Mouse (Mus musculus): ENCODE measurements around the gene Klc4.

Gene Klc4

DNA sequence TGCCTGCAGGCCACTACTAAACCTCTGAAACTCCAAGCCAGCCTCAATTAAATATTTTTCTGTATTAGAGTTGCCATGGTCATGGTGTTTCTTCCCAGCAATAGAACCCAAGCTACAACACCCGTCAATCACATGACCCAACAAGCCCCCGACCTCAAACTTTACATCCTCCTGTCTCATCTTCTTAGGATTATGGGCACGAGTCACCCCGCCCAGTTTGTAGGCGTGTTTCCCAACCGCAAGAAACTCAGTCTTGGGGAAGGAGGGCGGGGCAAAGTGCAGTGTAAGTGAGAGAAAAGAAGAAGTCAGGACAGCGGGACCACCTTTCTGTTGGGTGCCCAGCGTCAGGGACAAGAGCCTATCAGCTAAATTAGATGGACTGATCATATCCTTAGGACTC is 57.6 kb downstream of the Klc4 start:
- DNase-seq, result peak; percentile 12 to 27

DNA sequence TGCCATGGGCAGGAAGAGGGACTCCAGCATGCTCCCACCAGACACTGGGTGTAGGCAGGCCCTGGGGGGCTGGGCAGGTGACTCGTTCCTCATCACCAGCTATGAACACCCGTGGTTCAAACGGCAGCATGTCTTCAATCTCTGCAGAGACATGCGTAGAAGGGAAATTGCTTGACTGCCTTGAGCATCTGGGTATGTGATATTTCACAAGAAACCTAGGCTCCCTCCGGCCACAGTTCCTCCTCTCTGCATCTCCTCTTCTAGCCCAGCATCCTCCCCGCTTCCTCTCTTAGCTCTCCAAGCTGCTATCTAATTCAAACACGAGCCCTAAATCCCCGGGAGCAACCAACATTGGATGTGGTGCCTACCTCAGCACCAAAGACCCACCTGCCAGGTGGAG is 59.5 kb downstream of the Klc4 start:
- no peak for DNase-seq

Measured in thymus, postnatal 36 days (tissue).